Mouse (Mus musculus): ENCODE measurements around the gene Sirpa. TPM values are rescaled to one million over a fixed set of nuclear protein-coding genes. Genes with fewer than 3 reads are reported as not detected.

Sirpa gene
- total RNA-seq, 1 experiment: 6.5 TPM

- in situ Hi-C loops (cut with MboI; ENCODE audit: low sequenced_read_pairs in 2 of 2, unreplicated experiment in 2 of 2): no loop called here
- no peak for DNase-seq (ENCODE audit: low read depth, low spot score)
- Histone ChIP-seq H3K9ac (ENCODE audit: insufficient read depth, low read depth, low read length, poor library complexity, severe bottlenecking) (no peak overlapping the region), H3K4me3 (ENCODE audit: insufficient read depth in 1 of 2, low read depth in 1 of 2, low read length in 2 of 2, poor library complexity in 1 of 2, severe bottlenecking in 1 of 2) (no peak overlapping the region), H3K27ac (ENCODE audit: insufficient read depth, low read depth, low read length, poor library complexity, severe bottlenecking) (no peak overlapping the region), H3K9me3 (ENCODE audit: control insufficient read depth, insufficient read depth, low read depth, low read length) (no peaks in the 10 kb centered on the region), H3K36me3 (ENCODE audit: control insufficient read depth, insufficient read depth, low read length, poor library complexity, severe bottlenecking) (no peaks in the 10 kb centered on the region), H3K4me1 (ENCODE audit: control insufficient read depth in 2 of 2, insufficient read depth in 2 of 2, low read length in 2 of 2, poor library complexity in 1 of 2) (peaks cover 0 to 2% of the 10 kb centered on the region in 2 experiments; a peak in 1 of 4 replicates)
- no peak for TF ChIP-seq ZNF384 (IDR thresholded peaks at IDR 0.05; ENCODE audit: low read depth, low read length)
- TF ChIP-seq CHD2 (IDR thresholded peaks at IDR 0.05; ENCODE audit: low read depth, low read length): no peak
- TF ChIP-seq HCFC1 (IDR thresholded peaks at IDR 0.05; ENCODE audit: borderline replicate concordance, insufficient read depth, low read length): no peak
- no peak for TF ChIP-seq ZC3H11A (IDR thresholded peaks at IDR 0.05; ENCODE audit: borderline replicate concordance, low read depth, low read length)
- no peak for TF ChIP-seq MAFK (IDR thresholded peaks at IDR 0.05; ENCODE audit: insufficient read depth, low read depth, low read length)
Observed at GRCm38 (mm10) chr2:129594569-129594968, 1.9 kb downstream of the Sirpa start.

- H3K36me3 ChIP-seq (ENCODE audit: control insufficient read depth, insufficient read depth, low read length, poor library complexity, severe bottlenecking): no peaks in the 10 kb centered on the region
- H3K4me3 ChIP-seq (ENCODE audit: insufficient read depth in 1 of 2, low read depth in 1 of 2, low read length in 2 of 2, poor library complexity in 1 of 2, severe bottlenecking in 1 of 2): no peak overlapping the region
- no peak overlapping the region for H3K9ac ChIP-seq (ENCODE audit: insufficient read depth, low read depth, low read length, poor library complexity, severe bottlenecking)
- no peak overlapping the region for H3K27ac ChIP-seq (ENCODE audit: insufficient read depth, low read depth, low read length, poor library complexity, severe bottlenecking)
- TF ChIP-seq ZC3H11A (IDR thresholded peaks at IDR 0.05; ENCODE audit: borderline replicate concordance, low read depth, low read length) (no peak), CHD2 (IDR thresholded peaks at IDR 0.05; ENCODE audit: low read depth, low read length) (no peak), MAFK (IDR thresholded peaks at IDR 0.05; ENCODE audit: insufficient read depth, low read depth, low read length) (no peak)
- in situ Hi-C loops (cut with MboI; ENCODE audit: low sequenced_read_pairs in 2 of 2, unreplicated experiment in 2 of 2): no loop called here
- no peaks in the 10 kb centered on the region for H3K9me3 ChIP-seq (ENCODE audit: control insufficient read depth, insufficient read depth, low read depth, low read length)
- DNase-seq (ENCODE audit: low read depth, low spot score): no peak
- peaks cover 0 to 2% of the 10 kb centered on the region in 2 experiments; a peak in 1 of 4 replicates for H3K4me1 ChIP-seq (ENCODE audit: control insufficient read depth in 2 of 2, insufficient read depth in 2 of 2, low read length in 2 of 2, poor library complexity in 1 of 2)
Observed at GRCm38 (mm10) chr2:129595206-129595605, 2.6 kb downstream of the Sirpa start.

GRCm38 (mm10) chr2:129595661-129596209 lies 3.1 kb downstream of the Sirpa start:
- TF ChIP-seq CHD2 (IDR thresholded peaks at IDR 0.05; ENCODE audit: low read depth, low read length) (no peak), ZC3H11A (IDR thresholded peaks at IDR 0.05; ENCODE audit: borderline replicate concordance, low read depth, low read length) (no peak), HCFC1 (IDR thresholded peaks at IDR 0.05; ENCODE audit: borderline replicate concordance, insufficient read depth, low read length) (no peak), ZNF384 (IDR thresholded peaks at IDR 0.05; ENCODE audit: low read depth, low read length) (no peak), MAFK (IDR thresholded peaks at IDR 0.05; ENCODE audit: insufficient read depth, low read depth, low read length) (no peak)
- Histone ChIP-seq H3K27ac (ENCODE audit: insufficient read depth, low read depth, low read length, poor library complexity, severe bottlenecking) (no peak overlapping the region), H3K36me3 (ENCODE audit: control insufficient read depth, insufficient read depth, low read length, poor library complexity, severe bottlenecking) (no peaks in the 10 kb centered on the region), H3K4me1 (ENCODE audit: control insufficient read depth in 2 of 2, insufficient read depth in 2 of 2, low read length in 2 of 2, poor library complexity in 1 of 2) (peaks cover 0 to 2% of the 10 kb centered on the region in 2 experiments; a peak in 1 of 4 replicates), H3K9ac (ENCODE audit: insufficient read depth, low read depth, low read length, poor library complexity, severe bottlenecking) (no peak overlapping the region), H3K4me3 (ENCODE audit: insufficient read depth in 1 of 2, low read depth in 1 of 2, low read length in 2 of 2, poor library complexity in 1 of 2, severe bottlenecking in 1 of 2) (no peak overlapping the region), H3K9me3 (ENCODE audit: control insufficient read depth, insufficient read depth, low read depth, low read length) (no peaks in the 10 kb centered on the region)
- DNase-seq (ENCODE audit: low read depth, low spot score): no peak
- in situ Hi-C loops (cut with MboI; ENCODE audit: low sequenced_read_pairs in 2 of 2, unreplicated experiment in 2 of 2): no loop called here

- in situ Hi-C loops (cut with MboI; ENCODE audit: low sequenced_read_pairs in 2 of 2, unreplicated experiment in 2 of 2): no loop called here
- H3K4me3 ChIP-seq (ENCODE audit: insufficient read depth in 1 of 2, low read depth in 1 of 2, low read length in 2 of 2, poor library complexity in 1 of 2, severe bottlenecking in 1 of 2): no peak overlapping the region
- no peaks in the 10 kb centered on the region for H3K36me3 ChIP-seq (ENCODE audit: control insufficient read depth, insufficient read depth, low read length, poor library complexity, severe bottlenecking)
- TF ChIP-seq HCFC1 (IDR thresholded peaks at IDR 0.05; ENCODE audit: borderline replicate concordance, insufficient read depth, low read length) (no peak), ZNF384 (IDR thresholded peaks at IDR 0.05; ENCODE audit: low read depth, low read length) (no peak), CHD2 (IDR thresholded peaks at IDR 0.05; ENCODE audit: low read depth, low read length) (no peak), ZC3H11A (IDR thresholded peaks at IDR 0.05; ENCODE audit: borderline replicate concordance, low read depth, low read length) (no peak), MAFK (IDR thresholded peaks at IDR 0.05; ENCODE audit: insufficient read depth, low read depth, low read length) (no peak)
- DNase-seq (ENCODE audit: low read depth, low spot score): no peak
- H3K27ac ChIP-seq (ENCODE audit: insufficient read depth, low read depth, low read length, poor library complexity, severe bottlenecking): no peak overlapping the region
- H3K9me3 ChIP-seq (ENCODE audit: control insufficient read depth, insufficient read depth, low read depth, low read length): no peaks in the 10 kb centered on the region
- peaks cover 0 to 2% of the 10 kb centered on the region in 2 experiments; a peak in 1 of 4 replicates for H3K4me1 ChIP-seq (ENCODE audit: control insufficient read depth in 2 of 2, insufficient read depth in 2 of 2, low read length in 2 of 2, poor library complexity in 1 of 2)
- no peak overlapping the region for H3K9ac ChIP-seq (ENCODE audit: insufficient read depth, low read depth, low read length, poor library complexity, severe bottlenecking)
Observed at GRCm38 (mm10) chr2:129596555-129597172, 4.0 kb downstream of the Sirpa start.

Data from ES-E14 (cell line).